Mouse (Mus musculus): ENCODE results near the gene Tnnt1.

GRCm38 (mm10) chr7:4499034-4499433, 17.1 kb downstream of the Tnnt1 start:
- TF ChIP-seq TAL1 (IDR thresholded peaks at IDR 0.05; ENCODE audit: low read length) (no peak), GATA1 (IDR thresholded peaks at IDR 0.05; ENCODE audit: low read length) (no peak)
